Mouse (Mus musculus): ENCODE results near the gene Prom1. TPM values are rescaled to one million over a fixed set of nuclear protein-coding genes. Genes with fewer than 3 reads are reported as not detected.
"Not testable (repeated sequence)": the region's sequence is repeated elsewhere in the genome, so short reads cannot be mapped to it uniquely, and the experiment has no call there.

The Prom1 gene
- 50.9 and 90.6 TPM in 2 replicates for polyA plus RNA-seq (2014; fragmentation: Nextera tagmentation; extraction: Ambion mirVana)

GRCm38 (mm10) chr5:44101231-44102110 lies at the start of gene Prom1:
Prom1 (minus strand) TSS chr5:44102032.
- Histone ChIP-seq H3K9me3 (ENCODE audit: control insufficient read depth, low read length) (no peaks in the 10 kb centered on the region), H3K27me3 (ENCODE audit: control insufficient read depth, insufficient read depth, low read length) (no peaks in the 10 kb centered on the region), H3K4me1 (ENCODE audit: control insufficient read depth, insufficient read depth, low read length) (peaks cover 3% of the 10 kb centered on the region; the same call in 1 of the 2 replicates), H3K27ac (ENCODE audit: low read depth, low read length) (peak within 1 kb of the TSS; percentile 85), H3K4me3 (ENCODE audit: low read length) (peak within 1 kb of the TSS; percentile 64), H3K9ac (ENCODE audit: low read depth, low read length) (peak within 1 kb of the TSS; percentile 81), H3K4me2 (replicated peaks; ENCODE audit: low read depth, low read length) (peak within 1 kb of the TSS; percentile 83), H3K36me3 (ENCODE audit: control insufficient read depth, insufficient read depth, low read length) (no peaks in the 10 kb centered on the region)
- whole genome bisulfite sequencing: under 1% methylated on average over 44 of the region's 44 CpGs
- ATAC-seq (ENCODE audit: low FRiP score, low TSS enrichment): peak; percentile 77

DNA sequence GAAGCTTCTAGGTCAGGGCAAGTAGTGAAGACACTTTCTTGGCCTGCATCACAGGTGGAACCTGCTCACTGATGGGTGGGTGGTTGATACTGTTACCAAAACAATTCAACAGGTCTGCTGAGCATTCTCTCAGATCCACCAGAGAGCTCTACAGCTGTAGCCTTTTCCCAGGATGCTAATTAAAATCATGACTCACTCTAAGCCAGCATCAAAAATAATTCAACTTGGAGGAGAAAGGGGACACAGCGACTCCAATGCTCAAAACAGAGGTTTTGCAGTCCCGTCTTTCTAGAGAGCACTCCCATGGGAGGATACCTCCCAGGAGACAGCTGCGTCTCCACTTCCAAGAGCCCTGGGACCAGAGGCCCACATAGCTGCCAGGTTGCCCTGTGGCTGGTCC lies 45.9 kb upstream of the Prom1 start:
- Histone ChIP-seq H3K9ac (ENCODE audit: low read depth, low read length) (no peak overlapping the region), H3K4me3 (ENCODE audit: low read length) (no peak overlapping the region), H3K27me3 (ENCODE audit: control insufficient read depth, insufficient read depth, low read length) (no peaks in the 10 kb centered on the region), H3K4me1 (ENCODE audit: control insufficient read depth, insufficient read depth, low read length) (no peaks in the 10 kb centered on the region), H3K36me3 (ENCODE audit: control insufficient read depth, insufficient read depth, low read length) (no peaks in the 10 kb centered on the region), H3K9me3 (ENCODE audit: control insufficient read depth, low read length) (peaks cover 3% of the 10 kb centered on the region; the same call in 1 of the 2 replicates), H3K27ac (ENCODE audit: low read depth, low read length) (no peak overlapping the region), H3K4me2 (replicated peaks; ENCODE audit: low read depth, low read length) (no peak overlapping the region)
- 82% methylated on average over 3 of the region's 3 CpGs for WGBS
- ATAC-seq (ENCODE audit: low FRiP score, low TSS enrichment): no peak

DNA sequence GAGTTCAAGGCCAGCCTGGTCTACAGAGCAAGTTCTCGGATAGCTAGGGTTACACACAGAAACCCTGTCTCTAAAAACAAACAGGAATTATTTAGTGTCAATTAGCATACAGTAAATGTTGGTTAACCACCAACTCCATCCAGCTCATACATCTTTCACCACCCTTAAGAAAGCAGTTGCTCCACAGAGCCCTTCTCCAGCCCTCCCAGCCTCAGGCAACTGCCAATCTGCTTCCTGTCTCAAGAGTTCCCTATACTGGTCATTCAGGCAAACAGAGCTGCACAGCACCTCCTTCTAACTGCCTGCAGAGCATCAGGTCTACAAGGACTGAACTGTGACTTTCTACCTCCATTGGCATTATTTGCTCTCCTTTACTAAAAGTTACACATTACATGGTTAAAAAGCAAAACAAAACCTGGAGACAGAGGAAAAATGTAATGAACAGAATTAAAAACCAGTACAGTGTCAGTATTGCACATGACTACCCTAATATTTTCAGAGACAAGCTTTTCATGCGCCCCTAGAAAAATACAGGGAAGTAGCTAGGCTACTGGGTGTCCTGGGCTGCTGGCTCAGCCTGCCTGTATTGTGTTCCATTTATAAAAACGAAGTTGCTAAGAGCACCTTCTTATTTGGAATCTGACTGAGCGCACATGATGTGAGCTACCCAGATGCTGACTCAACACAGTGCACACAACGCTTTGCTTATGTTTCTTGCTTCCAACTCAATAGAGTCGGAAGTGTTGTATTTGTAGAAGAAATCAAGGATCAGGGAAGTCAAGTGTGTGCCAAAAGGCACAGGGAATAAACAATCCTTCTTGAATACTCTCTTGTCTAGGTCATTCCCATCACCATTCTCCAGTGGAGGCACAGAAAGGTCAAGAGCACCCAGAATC lies 44.9 kb upstream of the Prom1 start:
- Histone ChIP-seq H3K4me3 (ENCODE audit: low read length) (no peak overlapping the region), H3K27me3 (ENCODE audit: control insufficient read depth, insufficient read depth, low read length) (no peaks in the 10 kb centered on the region), H3K4me1 (ENCODE audit: control insufficient read depth, insufficient read depth, low read length) (no peaks in the 10 kb centered on the region), H3K9me3 (ENCODE audit: control insufficient read depth, low read length) (peaks cover 3% of the 10 kb centered on the region; the same call in 1 of the 2 replicates), H3K4me2 (replicated peaks; ENCODE audit: low read depth, low read length) (no peak overlapping the region), H3K36me3 (ENCODE audit: control insufficient read depth, insufficient read depth, low read length) (no peaks in the 10 kb centered on the region), H3K27ac (ENCODE audit: low read depth, low read length) (no peak overlapping the region), H3K9ac (ENCODE audit: low read depth, low read length) (no peak overlapping the region)
- 81% methylated on average over 6 of the region's 6 CpGs for WGBS
- ATAC-seq (ENCODE audit: low FRiP score, low TSS enrichment): no peak

GRCm38 (mm10) chr5:44143467-44144235 lies 41.8 kb upstream of the Prom1 start:
- Histone ChIP-seq H3K4me3 (ENCODE audit: low read length) (no peak overlapping the region), H3K27me3 (ENCODE audit: control insufficient read depth, insufficient read depth, low read length) (no peaks in the 10 kb centered on the region), H3K4me2 (replicated peaks; ENCODE audit: low read depth, low read length) (no peak overlapping the region), H3K9ac (ENCODE audit: low read depth, low read length) (no peak overlapping the region), H3K36me3 (ENCODE audit: control insufficient read depth, insufficient read depth, low read length) (no peaks in the 10 kb centered on the region), H3K27ac (ENCODE audit: low read depth, low read length) (no peak overlapping the region), H3K9me3 (ENCODE audit: control insufficient read depth, low read length) (no peaks in the 10 kb centered on the region), H3K4me1 (ENCODE audit: control insufficient read depth, insufficient read depth, low read length) (no peaks in the 10 kb centered on the region)
- ATAC-seq (ENCODE audit: low FRiP score, low TSS enrichment): no peak
- 38% methylated on average over 8 of the region's 8 CpGs for WGBS

- no peak for ATAC-seq (ENCODE audit: low FRiP score, low TSS enrichment)
- WGBS: 82% methylated on average over 4 of the region's 4 CpGs
- Histone ChIP-seq H3K4me1 (ENCODE audit: control insufficient read depth, insufficient read depth, low read length) (no peaks in the 10 kb centered on the region), H3K4me3 (ENCODE audit: low read length) (no peak overlapping the region), H3K36me3 (ENCODE audit: control insufficient read depth, insufficient read depth, low read length) (no peaks in the 10 kb centered on the region), H3K9me3 (ENCODE audit: control insufficient read depth, low read length) (no peaks in the 10 kb centered on the region), H3K9ac (ENCODE audit: low read depth, low read length) (no peak overlapping the region), H3K27me3 (ENCODE audit: control insufficient read depth, insufficient read depth, low read length) (no peaks in the 10 kb centered on the region), H3K27ac (ENCODE audit: low read depth, low read length) (no peak overlapping the region), H3K4me2 (replicated peaks; ENCODE audit: low read depth, low read length) (no peak overlapping the region)
These were observed 25.7 kb upstream of the Prom1 start for GRCm38 (mm10) chr5:44127487-44127886.

GRCm38 (mm10) chr5:44126574-44126973 lies 24.7 kb upstream of the Prom1 start:
- not testable (repeated sequence) for H3K4me1 ChIP-seq (ENCODE audit: control insufficient read depth, insufficient read depth, low read length); H3K4me3 ChIP-seq (ENCODE audit: low read length); H3K27ac ChIP-seq (ENCODE audit: low read depth, low read length); H3K27me3 ChIP-seq (ENCODE audit: control insufficient read depth, insufficient read depth, low read length); ATAC-seq (ENCODE audit: low FRiP score, low TSS enrichment); H3K4me2 ChIP-seq (replicated peaks; ENCODE audit: low read depth, low read length); H3K36me3 ChIP-seq (ENCODE audit: control insufficient read depth, insufficient read depth, low read length); H3K9ac ChIP-seq (ENCODE audit: low read depth, low read length); H3K9me3 ChIP-seq (ENCODE audit: control insufficient read depth, low read length)
- WGBS: 94% methylated on average over 8 of the region's 8 CpGs

GRCm38 (mm10) chr5:44121390-44121789 lies 19.6 kb upstream of the Prom1 start:
- Histone ChIP-seq H3K27me3 (ENCODE audit: control insufficient read depth, insufficient read depth, low read length) (no peaks in the 10 kb centered on the region), H3K27ac (ENCODE audit: low read depth, low read length) (no peak overlapping the region), H3K9ac (ENCODE audit: low read depth, low read length) (no peak overlapping the region), H3K36me3 (ENCODE audit: control insufficient read depth, insufficient read depth, low read length) (no peaks in the 10 kb centered on the region), H3K4me2 (replicated peaks; ENCODE audit: low read depth, low read length) (no peak overlapping the region), H3K4me3 (ENCODE audit: low read length) (no peak overlapping the region), H3K4me1 (ENCODE audit: control insufficient read depth, insufficient read depth, low read length) (no peaks in the 10 kb centered on the region), H3K9me3 (ENCODE audit: control insufficient read depth, low read length) (no peaks in the 10 kb centered on the region)
- 64% methylated on average over 2 of the region's 2 CpGs for WGBS
- ATAC-seq (ENCODE audit: low FRiP score, low TSS enrichment): no peak

DNA sequence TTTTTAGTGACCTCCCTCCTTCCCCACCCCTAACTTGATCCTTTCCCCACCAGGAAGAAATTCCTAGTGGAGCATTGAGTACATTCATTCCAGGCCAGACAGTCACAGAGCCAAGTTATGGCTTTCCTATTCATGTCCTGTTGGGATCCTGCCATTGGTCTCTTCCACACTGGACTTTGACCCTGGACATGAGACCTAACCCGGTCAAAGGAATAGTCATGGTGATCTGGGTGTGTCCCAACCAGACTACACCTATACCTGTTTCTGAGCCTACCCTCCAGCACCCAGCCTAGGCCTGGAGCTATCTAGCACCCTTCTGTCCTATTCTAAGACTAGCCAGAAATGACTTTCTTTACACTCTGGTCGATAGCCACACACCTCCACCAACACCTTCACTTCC lies 11.3 kb upstream of the Prom1 start:
- ATAC-seq (ENCODE audit: low FRiP score, low TSS enrichment): no peak

More for the DNA sequence above, 11.3 kb upstream of the Prom1 start:
- H3K4me3 ChIP-seq (ENCODE audit: low read length): no peak overlapping the region
- WGBS: 87% methylated on average over 2 of the region's 2 CpGs
- H3K9ac ChIP-seq (ENCODE audit: low read depth, low read length): no peak overlapping the region
- H3K36me3 ChIP-seq (ENCODE audit: control insufficient read depth, insufficient read depth, low read length): no peaks in the 10 kb centered on the region
- no peaks in the 10 kb centered on the region for H3K9me3 ChIP-seq (ENCODE audit: control insufficient read depth, low read length)
- no peaks in the 10 kb centered on the region for H3K27me3 ChIP-seq (ENCODE audit: control insufficient read depth, insufficient read depth, low read length)
- no peak overlapping the region for H3K27ac ChIP-seq (ENCODE audit: low read depth, low read length)
- H3K4me2 ChIP-seq (replicated peaks; ENCODE audit: low read depth, low read length): no peak overlapping the region
- no peaks in the 10 kb centered on the region for H3K4me1 ChIP-seq (ENCODE audit: control insufficient read depth, insufficient read depth, low read length)

Data from kidney, embryonic 14.5 days (tissue).